Comparison of ENCODE assay signal across 10 mouse cellular contexts in genomic region chr3:30244401-30244871, GRCm38 (mm10).
DNase-seq lines count a peak whose midpoint lies in the region; ATAC-seq and TF ChIP-seq lines count a peak whose summit lies in the region.
"Had no signal": no experiment of that assay in that cellular context is flagged by ENCODE, and none has a peak within 500 bp of the region (broad histone marks: within the 10 kb centered on the region; RNA-seq: fewer than 3 reads in every experiment).

No protein-coding gene starts in this region.

- H3K4me3 ChIP-seq in kidney, adult 2 months (ENCODE audit: insufficient read depth, low read depth, low read length), result no peak overlapping the region
- H3K4me3 ChIP-seq in limb, embryonic 11.5 days (ENCODE audit: low read depth, low read length), result no peak overlapping the region
- H3K4me3 ChIP-seq in hindbrain, embryonic 12.5 days, result no peak overlapping the region
- H3K4me3 ChIP-seq: layer of hippocampus, adult 2 months had no signal

- no peaks in the 10 kb centered on the region for H3K36me3 ChIP-seq in kidney, adult 2 months (ENCODE audit: control insufficient read depth, insufficient read depth, low read length)
- no peaks in the 10 kb centered on the region for H3K36me3 ChIP-seq in limb, embryonic 11.5 days (ENCODE audit: control insufficient read depth, insufficient read depth, low read length)
- no peaks in the 10 kb centered on the region for H3K36me3 ChIP-seq in hindbrain, embryonic 12.5 days

- no peaks in the 10 kb centered on the region for H3K27me3 ChIP-seq in kidney, adult 2 months (replicated peaks; ENCODE audit: control insufficient read depth, insufficient read depth, low read length)
- H3K27me3 ChIP-seq in limb, embryonic 11.5 days (ENCODE audit: control insufficient read depth, insufficient read depth, low read length), result no peaks in the 10 kb centered on the region
- H3K27me3 ChIP-seq in hindbrain, embryonic 12.5 days, result no peaks in the 10 kb centered on the region; the same call in 1 of the 2 replicates

- peak; percentile 67; the same call in 1 of the 2 replicates for ATAC-seq in limb, embryonic 11.5 days (ENCODE audit: insufficient number of reproducible peaks, low FRiP score, low TSS enrichment, low read depth)
- ATAC-seq in hindbrain, embryonic 12.5 days (ENCODE audit: low FRiP score), result no peak

- TF ChIP-seq CTCF in kidney, adult 2 months (conservative IDR thresholded peaks at IDR 0.05; ENCODE audit: insufficient read depth, insufficient read length, low read depth, low read length), result no peak

- peak overlapping the region; percentile 67 for H3K27ac ChIP-seq in kidney, adult 2 months (ENCODE audit: insufficient read depth, low read depth, low read length)
- H3K27ac ChIP-seq in limb, embryonic 11.5 days (replicated peaks; ENCODE audit: low read depth, low read length), result peak overlapping the region; percentile 81
- H3K27ac ChIP-seq in hindbrain, embryonic 12.5 days, result no peak overlapping the region
- H3K27ac ChIP-seq: layer of hippocampus, adult 2 months had no signal

- no peak overlapping the region for H3K4me2 ChIP-seq in limb, embryonic 11.5 days (ENCODE audit: low read depth, severe bottlenecking)
- H3K4me2 ChIP-seq in hindbrain, embryonic 12.5 days (replicated peaks), result no peak overlapping the region

- peaks cover 4% of the 10 kb centered on the region for H3K4me1 ChIP-seq in kidney, adult 2 months (ENCODE audit: control insufficient read depth, insufficient read depth, low read length)
- peaks cover 35% of the 10 kb centered on the region for H3K4me1 ChIP-seq in limb, embryonic 11.5 days (ENCODE audit: control insufficient read depth, insufficient read depth, low read length)
- peaks cover 5% of the 10 kb centered on the region; the same call in 1 of the 2 replicates for H3K4me1 ChIP-seq in hindbrain, embryonic 12.5 days

- WGBS in kidney, adult 2 months, result 38% methylated on average over 7 of the region's 7 CpGs
- 15% methylated on average over 7 of the region's 7 CpGs for WGBS in limb, embryonic 11.5 days
- 49% methylated on average over 7 of the region's 7 CpGs for WGBS in hindbrain, embryonic 12.5 days

- no peak overlapping the region for H3K9ac ChIP-seq in limb, embryonic 11.5 days (ENCODE audit: low read length)
- H3K9ac ChIP-seq in hindbrain, embryonic 12.5 days, result no peak overlapping the region

- no peaks in the 10 kb centered on the region for H3K9me3 ChIP-seq in limb, embryonic 11.5 days (ENCODE audit: control insufficient read depth, low read length)
- no peaks in the 10 kb centered on the region for H3K9me3 ChIP-seq in hindbrain, embryonic 12.5 days (replicated peaks)

- no peak for DNase-seq in kidney, adult 2 months
- DNase-seq in kidney, adult 9 months, result no peak
- DNase-seq in adrenal gland, postnatal 25 days, result peak; percentile 7
- peak; percentile 67 to 77 for DNase-seq in heart, adult 18-20 months
- peak; percentile 59 for DNase-seq in limb, embryonic 11.5 days (ENCODE audit: low spot score)
- no peak for DNase-seq in right cerebral cortex, postnatal 25 days
- no peak for DNase-seq in spleen, postnatal 4 days (ENCODE audit: low spot score in 2 of 2)
- DNase-seq: cerebellum, adult 18-20 months had no signal

- no peak for TF ChIP-seq POLR2A in kidney, adult 2 months (IDR thresholded peaks at IDR 0.05; ENCODE audit: low read depth, low read length)

Comparison
In these comparisons a context has a peak if more than half of its experiments do, and no peak if none do; other contexts are left out.
1. DNase-seq: peak in adrenal gland, postnatal 25 days (single experiment), heart, adult 18-20 months (2 of 2) and limb, embryonic 11.5 days (single experiment); none in kidney, adult 2 months (single experiment), kidney, adult 9 months (single experiment), right cerebral cortex, postnatal 25 days (single experiment) and spleen, postnatal 4 days (0 of 2).